Mouse (Mus musculus) kidney, embryonic 14.5 days (tissue): ENCODE results near the gene Ssbp2. TPM values are rescaled to one million over a fixed set of nuclear protein-coding genes. Genes with fewer than 3 reads are reported as not detected.

Experiments
- ATAC-seq: fragments of 200-750 bp; cut with Nextera tagmentation; 2 replicates; pipeline ENCODE4 v1.8.0; 2017; ENCODE audit warnings: moderate number of reproducible peaks, mild to moderate bottlenecking, moderate TSS enrichment, moderate library complexity; ENCODE audit not compliant: low FRiP score, low TSS enrichment
- H3K27ac ChIP-seq: fragments of 300-500 bp; sonication (generic); 2 replicates; pipeline ENCODE4 v1.5.1; 2014; ENCODE audit warnings: low read depth, mild to moderate bottlenecking, low read length, moderate library complexity, mixed read lengths
- H3K27me3 ChIP-seq: fragments of 300-500 bp; sonication (generic); 2 replicates; pipeline ENCODE4 v1.6.1; 2014; ENCODE audit warnings: mild to moderate bottlenecking, low read length; ENCODE audit not compliant: control insufficient read depth, insufficient read depth
- H3K36me3 ChIP-seq: fragments of 300-500 bp; sonication (generic); 2 replicates; pipeline ENCODE4 v1.6.1; 2014; ENCODE audit warnings: low read length, mixed read lengths; ENCODE audit not compliant: control insufficient read depth, insufficient read depth
- H3K4me1 ChIP-seq: fragments of 300-500 bp; sonication (generic); 2 replicates; pipeline ENCODE4 v1.6.1; 2014; ENCODE audit warnings: low read length, mixed read lengths; ENCODE audit not compliant: control insufficient read depth, insufficient read depth
- H3K4me2 ChIP-seq: fragments of 300-500 bp; sonication (generic); replicated peaks from 2 replicates; pipeline ENCODE4 v1.6.1; 2014; ENCODE audit warnings: low read depth, mild to moderate bottlenecking, low read length
- H3K4me3 ChIP-seq: fragments of 300-500 bp; sonication (generic); 2 replicates; pipeline ENCODE4 v1.5.1; 2014; ENCODE audit warnings: mild to moderate bottlenecking, low read length
- H3K9ac ChIP-seq: fragments of 300-500 bp; sonication (generic); 2 replicates; pipeline ENCODE4 v1.6.1; 2014; ENCODE audit warnings: low read depth, mild to moderate bottlenecking, low read length, moderate library complexity
- H3K9me3 ChIP-seq: fragments of 300-500 bp; sonication (generic); 2 replicates; pipeline ENCODE4 v1.6.1; 2016; ENCODE audit warnings: low read length; ENCODE audit not compliant: control insufficient read depth
- WGBS: fragments of 180-500 bp; shearing (Covaris S2); extraction: QIAGEN DNeasy Blood & Tissue Kit; methylation state at CpG from one replicate; pipeline ENCODE4 v1.1.7; 2014; 5-methylcytosine and 5-hydroxymethylcytosine counted together
- polyA plus RNA-seq: library from polyadenylated mRNA; unstranded; fragments of >200 nt; fragmentation: Nextera tagmentation; extraction: Ambion mirVana; gene quantifications from 2 replicates; pipeline ENCODE4 v1.2.1, GENCODE M21; 2014

Ssbp2 gene
- polyA plus RNA-seq, 1 experiment from 2014 or later, result 140 TPM

GRCm38 (mm10) chr13:91437931-91438330, 22.2 kb upstream of the Ssbp2 start:
- no peaks in the 10 kb centered on the region for H3K9me3 ChIP-seq
- H3K36me3 ChIP-seq, result no peaks in the 10 kb centered on the region
- H3K27ac ChIP-seq, result no peak overlapping the region
- 52% methylated on average over 3 of the region's 3 CpGs for WGBS
- no peak overlapping the region for H3K4me2 ChIP-seq
- ATAC-seq, result no peak
- no peaks in the 10 kb centered on the region for H3K4me1 ChIP-seq
- H3K4me3 ChIP-seq, result no peak overlapping the region
- H3K27me3 ChIP-seq, result no peaks in the 10 kb centered on the region
- no peak overlapping the region for H3K9ac ChIP-seq

GRCm38 (mm10) chr13:91441476-91441875, 18.6 kb upstream of the Ssbp2 start:
- H3K4me2 ChIP-seq, result no peak overlapping the region
- H3K27ac ChIP-seq, result no peak overlapping the region
- no peaks in the 10 kb centered on the region for H3K27me3 ChIP-seq
- no peaks in the 10 kb centered on the region for H3K36me3 ChIP-seq
- H3K4me1 ChIP-seq, result no peaks in the 10 kb centered on the region
- no peak overlapping the region for H3K9ac ChIP-seq
- WGBS, result 93% methylated on average over 5 of the region's 5 CpGs
- no peaks in the 10 kb centered on the region for H3K9me3 ChIP-seq
- H3K4me3 ChIP-seq, result no peak overlapping the region
- no peak for ATAC-seq

- H3K9me3 ChIP-seq, result no peaks in the 10 kb centered on the region
- H3K9ac ChIP-seq, result no peak overlapping the region
- H3K27me3 ChIP-seq, result no peaks in the 10 kb centered on the region
- no peak overlapping the region for H3K4me3 ChIP-seq
- WGBS, result 85% methylated on average over 2 of the region's 2 CpGs
- H3K36me3 ChIP-seq, result no peaks in the 10 kb centered on the region
- no peaks in the 10 kb centered on the region for H3K4me1 ChIP-seq
- H3K4me2 ChIP-seq, result no peak overlapping the region
- no peak overlapping the region for H3K27ac ChIP-seq
- no peak for ATAC-seq
Observed at GRCm38 (mm10) chr13:91446728-91447127, 13.4 kb upstream of the Ssbp2 start.

GRCm38 (mm10) chr13:91448936-91449335, 11.1 kb upstream of the Ssbp2 start:
- Histone ChIP-seq H3K9ac (no peak overlapping the region), H3K27ac (no peak overlapping the region), H3K27me3 (no peaks in the 10 kb centered on the region), H3K4me2 (no peak overlapping the region), H3K4me3 (no peak overlapping the region), H3K36me3 (no peaks in the 10 kb centered on the region), H3K9me3 (no peaks in the 10 kb centered on the region), H3K4me1 (no peaks in the 10 kb centered on the region)
- WGBS, result 85% methylated on average over 5 of the region's 5 CpGs
- no peak for ATAC-seq

- 67% methylated on average over 3 of the region's 3 CpGs for WGBS
- Histone ChIP-seq H3K4me2 (no peak overlapping the region), H3K9me3 (no peaks in the 10 kb centered on the region), H3K36me3 (no peaks in the 10 kb centered on the region), H3K27me3 (no peaks in the 10 kb centered on the region), H3K4me1 (no peaks in the 10 kb centered on the region), H3K4me3 (no peak overlapping the region), H3K27ac (no peak overlapping the region), H3K9ac (no peak overlapping the region)
- ATAC-seq, result no peak
Observed at GRCm38 (mm10) chr13:91451405-91452166, 8.5 kb upstream of the Ssbp2 start.

GRCm38 (mm10) chr13:91452269-91452668, 7.8 kb upstream of the Ssbp2 start:
- Histone ChIP-seq H3K4me3 (no peak overlapping the region), H3K4me1 (no peaks in the 10 kb centered on the region), H3K9ac (no peak overlapping the region), H3K4me2 (no peak overlapping the region), H3K27me3 (no peaks in the 10 kb centered on the region), H3K27ac (no peak overlapping the region), H3K9me3 (no peaks in the 10 kb centered on the region), H3K36me3 (no peaks in the 10 kb centered on the region)
- ATAC-seq, result no peak
- 90% methylated on average over 3 of the region's 3 CpGs for WGBS

- WGBS, result 95% methylated on average over 3 of the region's 3 CpGs
- no peak overlapping the region for H3K4me2 ChIP-seq
- no peak overlapping the region for H3K27ac ChIP-seq
- H3K36me3 ChIP-seq, result no peaks in the 10 kb centered on the region
- no peaks in the 10 kb centered on the region for H3K27me3 ChIP-seq
- H3K4me1 ChIP-seq, result no peaks in the 10 kb centered on the region
- no peaks in the 10 kb centered on the region for H3K9me3 ChIP-seq
- H3K4me3 ChIP-seq, result no peak overlapping the region
- H3K9ac ChIP-seq, result no peak overlapping the region
- no peak for ATAC-seq
Observed at GRCm38 (mm10) chr13:91453236-91453635, 6.8 kb upstream of the Ssbp2 start.

- no peaks in the 10 kb centered on the region for H3K27me3 ChIP-seq
- no peak for ATAC-seq
- no peak overlapping the region for H3K9ac ChIP-seq
- WGBS, result 68% methylated on average over 2 of the region's 2 CpGs
- peaks cover 9% of the 10 kb centered on the region; the same call in 1 of the 2 replicates for H3K4me1 ChIP-seq
- H3K4me3 ChIP-seq, result no peak overlapping the region
- H3K4me2 ChIP-seq, result no peak overlapping the region
- no peaks in the 10 kb centered on the region for H3K36me3 ChIP-seq
- no peaks in the 10 kb centered on the region for H3K9me3 ChIP-seq
- H3K27ac ChIP-seq, result no peak overlapping the region
Observed at GRCm38 (mm10) chr13:91456041-91456440, 4.0 kb upstream of the Ssbp2 start.

- Histone ChIP-seq H3K4me2 (no peak overlapping the region), H3K36me3 (no peaks in the 10 kb centered on the region), H3K9me3 (no peaks in the 10 kb centered on the region), H3K27ac (no peak overlapping the region), H3K4me3 (no peak overlapping the region), H3K9ac (no peak overlapping the region), H3K4me1 (peaks cover 9% of the 10 kb centered on the region; the same call in 1 of the 2 replicates), H3K27me3 (no peaks in the 10 kb centered on the region)
- no peak for ATAC-seq
- 78% methylated on average over 3 of the region's 3 CpGs for WGBS
Observed at GRCm38 (mm10) chr13:91456735-91457134, 3.3 kb upstream of the Ssbp2 start.
